25 mouse cellular contexts compared by ENCODE assay signal in genomic region chr19:28235096-28235495, GRCm38 (mm10).
A peak's percentile ranks its signal among the peaks of the same experiment; 100 is the strongest.
DNase-seq lines count a peak whose midpoint lies in the region; ATAC-seq and TF ChIP-seq lines count a peak whose summit lies in the region.
"Had no signal": no experiment of that assay in that cellular context is flagged by ENCODE, and none has a peak within 500 bp of the region (broad histone marks: within the 10 kb centered on the region; RNA-seq: fewer than 3 reads in every experiment).

No protein-coding gene starts in this region.

- TF ChIP-seq EP300 in heart, adult 2 months (IDR thresholded peaks at IDR 0.05; ENCODE audit: insufficient read depth, low read depth, low read length) = no peak
- TF ChIP-seq EP300 in liver, postnatal 0 days (IDR thresholded peaks at IDR 0.05; ENCODE audit: low read depth) = no peak

- no peak for TF ChIP-seq POLR2A in heart, adult 2 months (IDR thresholded peaks at IDR 0.05; ENCODE audit: insufficient read depth, low read depth, low read length)

- H3K27ac ChIP-seq in hindbrain, postnatal 0 days = no peak overlapping the region
- no peak overlapping the region for H3K27ac ChIP-seq in hindbrain, embryonic 13.5 days
- 0 out of 2 replicates have a peak overlapping the region, but pooled peaks have one; percentile 47 for H3K27ac ChIP-seq in ES-E14 (ENCODE audit: insufficient read depth, low read depth, low read length, poor library complexity, severe bottlenecking)
- H3K27ac ChIP-seq in forebrain, postnatal 0 days (ENCODE audit: low read depth, low read length) = no peak overlapping the region
- H3K27ac ChIP-seq in heart, adult 2 months = no peak overlapping the region
- no peak overlapping the region for H3K27ac ChIP-seq in liver, postnatal 0 days (ENCODE audit: low read depth)
- H3K27ac ChIP-seq: embryonic facial prominence, embryonic 12.5 days; heart, embryonic 10.5 days; hindbrain, embryonic 14.5 days; intestine, embryonic 15.5 days; left cerebral cortex, adult 2 months; limb, embryonic 12.5 days; liver, embryonic 13.5 days; lung, embryonic 15.5 days; macrophage; midbrain, embryonic 10.5 days had no signal

- H3K4me1 ChIP-seq in hindbrain, postnatal 0 days (ENCODE audit: insufficient read depth, low read length) = no peaks in the 10 kb centered on the region
- no peaks in the 10 kb centered on the region for H3K4me1 ChIP-seq in hindbrain, embryonic 13.5 days (replicated peaks)
- H3K4me1 ChIP-seq in ES-E14 (ENCODE audit: control insufficient read depth in 2 of 2, insufficient read depth in 2 of 2, low read length in 2 of 2, poor library complexity in 1 of 2) = no peaks in the 10 kb centered on the region
- no peaks in the 10 kb centered on the region for H3K4me1 ChIP-seq in forebrain, postnatal 0 days (ENCODE audit: insufficient read depth)
- H3K4me1 ChIP-seq in heart, adult 2 months (ENCODE audit: control insufficient read depth, insufficient read depth, low read length) = no peaks in the 10 kb centered on the region
- no peaks in the 10 kb centered on the region for H3K4me1 ChIP-seq in liver, postnatal 0 days (ENCODE audit: insufficient read depth)
- H3K4me1 ChIP-seq: embryonic facial prominence, embryonic 12.5 days; heart, embryonic 10.5 days; intestine, embryonic 15.5 days; limb, embryonic 12.5 days; liver, embryonic 13.5 days; lung, embryonic 15.5 days; midbrain, embryonic 10.5 days had no signal

- no peaks in the 10 kb centered on the region for H3K36me3 ChIP-seq in hindbrain, postnatal 0 days (ENCODE audit: insufficient read depth, low read length)
- H3K36me3 ChIP-seq in hindbrain, embryonic 13.5 days = no peaks in the 10 kb centered on the region
- no peaks in the 10 kb centered on the region for H3K36me3 ChIP-seq in ES-E14 (ENCODE audit: control insufficient read depth, insufficient read depth, low read length, poor library complexity, severe bottlenecking)
- H3K36me3 ChIP-seq in forebrain, postnatal 0 days (ENCODE audit: insufficient read depth) = no peaks in the 10 kb centered on the region
- no peaks in the 10 kb centered on the region for H3K36me3 ChIP-seq in heart, adult 2 months (ENCODE audit: control insufficient read depth, insufficient read depth, low read length)
- no peaks in the 10 kb centered on the region for H3K36me3 ChIP-seq in liver, postnatal 0 days (replicated peaks; ENCODE audit: insufficient read depth, low read length)
- H3K36me3 ChIP-seq: embryonic facial prominence, embryonic 12.5 days; heart, embryonic 10.5 days; intestine, embryonic 15.5 days; limb, embryonic 12.5 days; liver, embryonic 13.5 days; lung, embryonic 15.5 days; midbrain, embryonic 10.5 days had no signal

- WGBS in hindbrain, postnatal 0 days = 70% methylated on average over 9 of the region's 9 CpGs
- 85% methylated on average over 9 of the region's 9 CpGs for WGBS in hindbrain, embryonic 13.5 days
- WGBS in forebrain, postnatal 0 days = 57% methylated on average over 9 of the region's 9 CpGs
- 89% methylated on average over 9 of the region's 9 CpGs for WGBS in heart, adult 2 months
- 89% methylated on average over 9 of the region's 9 CpGs for WGBS in liver, postnatal 0 days (ENCODE audit: insufficient replicate concordance)

- in situ Hi-C loops in ES-E14 (cut with MboI; ENCODE audit: low sequenced_read_pairs in 2 of 2, unreplicated experiment in 2 of 2) = no loop called here

- ATAC-seq in hindbrain, postnatal 0 days = no peak
- no peak for ATAC-seq in hindbrain, embryonic 13.5 days (ENCODE audit: low FRiP score)
- ATAC-seq in forebrain, postnatal 0 days = peak; percentile 47; the same call in 1 of the 2 replicates
- ATAC-seq in liver, postnatal 0 days = no peak

- no peaks in the 10 kb centered on the region for H3K27me3 ChIP-seq in hindbrain, postnatal 0 days (ENCODE audit: insufficient read depth, low read length)
- H3K27me3 ChIP-seq in hindbrain, embryonic 13.5 days = no peaks in the 10 kb centered on the region
- no peaks in the 10 kb centered on the region for H3K27me3 ChIP-seq in forebrain, postnatal 0 days (ENCODE audit: insufficient read depth, low read length)
- H3K27me3 ChIP-seq in heart, adult 2 months (ENCODE audit: control insufficient read depth, insufficient read depth, low read length) = no peaks in the 10 kb centered on the region
- H3K27me3 ChIP-seq in liver, postnatal 0 days (ENCODE audit: insufficient read depth, low read length) = no peaks in the 10 kb centered on the region
- H3K27me3 ChIP-seq: embryonic facial prominence, embryonic 12.5 days; intestine, embryonic 15.5 days; limb, embryonic 12.5 days; liver, embryonic 13.5 days; lung, embryonic 15.5 days had no signal

- H3K9me3 ChIP-seq in hindbrain, postnatal 0 days (ENCODE audit: low read length) = no peaks in the 10 kb centered on the region
- H3K9me3 ChIP-seq in hindbrain, embryonic 13.5 days = no peaks in the 10 kb centered on the region
- no peaks in the 10 kb centered on the region for H3K9me3 ChIP-seq in ES-E14 (ENCODE audit: control insufficient read depth, insufficient read depth, low read depth, low read length)
- no peaks in the 10 kb centered on the region for H3K9me3 ChIP-seq in forebrain, postnatal 0 days (ENCODE audit: low read length)
- no peaks in the 10 kb centered on the region for H3K9me3 ChIP-seq in liver, postnatal 0 days (ENCODE audit: low read length)
- H3K9me3 ChIP-seq: embryonic facial prominence, embryonic 12.5 days; heart, embryonic 10.5 days; intestine, embryonic 15.5 days; limb, embryonic 12.5 days; liver, embryonic 13.5 days; lung, embryonic 15.5 days; midbrain, embryonic 10.5 days had no signal

- no peak overlapping the region for H3K9ac ChIP-seq in hindbrain, postnatal 0 days (replicated peaks; ENCODE audit: low read length)
- no peak overlapping the region for H3K9ac ChIP-seq in hindbrain, embryonic 13.5 days
- no peak overlapping the region for H3K9ac ChIP-seq in ES-E14 (ENCODE audit: insufficient read depth, low read depth, low read length, poor library complexity, severe bottlenecking)
- H3K9ac ChIP-seq in forebrain, postnatal 0 days = no peak overlapping the region
- H3K9ac ChIP-seq in heart, adult 2 months (ENCODE audit: low read depth, low read length) = no peak overlapping the region
- no peak overlapping the region for H3K9ac ChIP-seq in liver, postnatal 0 days (replicated peaks)
- H3K9ac ChIP-seq: embryonic facial prominence, embryonic 12.5 days; hindbrain, embryonic 14.5 days; intestine, embryonic 15.5 days; limb, embryonic 12.5 days; liver, embryonic 13.5 days; lung, embryonic 15.5 days had no signal

- peak; percentile 43 for DNase-seq in hindbrain, postnatal 0 days (ENCODE audit: low spot score)
- no peak for DNase-seq in ES-E14 (ENCODE audit: low read depth, low spot score)
- DNase-seq in brain, adult 2 months (ENCODE audit: low read depth, low spot score) = peak; percentile 49
- DNase-seq in forebrain, postnatal 0 days = peak; percentile 64
- no peak for DNase-seq in frontal cortex, adult 2 months (ENCODE audit: extremely low spot score in 1 of 2, low spot score in 1 of 2)
- no peak for DNase-seq in heart, adult 2 months
- no peak for DNase-seq in liver, postnatal 0 days
- DNase-seq: adrenal gland, adult 2 months; cerebellum, adult 11-12 months; gastrocnemius, postnatal 25 days; heart, postnatal 10 days; liver, embryonic 13.5 days; retina, postnatal 1 day; thymus, postnatal 36 days had no signal

- H3K4me2 ChIP-seq in hindbrain, postnatal 0 days (ENCODE audit: low read depth, low read length) = no peak overlapping the region
- H3K4me2 ChIP-seq in hindbrain, embryonic 13.5 days = no peak overlapping the region
- no peak overlapping the region for H3K4me2 ChIP-seq in forebrain, postnatal 0 days (ENCODE audit: low read depth)
- no peak overlapping the region for H3K4me2 ChIP-seq in liver, postnatal 0 days (ENCODE audit: low read depth, low read length)
- H3K4me2 ChIP-seq: embryonic facial prominence, embryonic 12.5 days; hindbrain, embryonic 14.5 days; intestine, embryonic 15.5 days; limb, embryonic 12.5 days; liver, embryonic 13.5 days; lung, embryonic 15.5 days had no signal

- no peak overlapping the region for H3K4me3 ChIP-seq in hindbrain, postnatal 0 days (ENCODE audit: low read length)
- H3K4me3 ChIP-seq in hindbrain, embryonic 13.5 days = no peak overlapping the region
- no peak overlapping the region for H3K4me3 ChIP-seq in ES-E14 (ENCODE audit: insufficient read depth in 1 of 2, low read depth in 1 of 2, low read length in 2 of 2, poor library complexity in 1 of 2, severe bottlenecking in 1 of 2)
- no peak overlapping the region for H3K4me3 ChIP-seq in forebrain, postnatal 0 days (ENCODE audit: low read depth, low read length)
- no peak overlapping the region for H3K4me3 ChIP-seq in heart, adult 2 months
- H3K4me3 ChIP-seq in liver, postnatal 0 days (ENCODE audit: low read depth, low read length) = no peak overlapping the region
- H3K4me3 ChIP-seq: embryonic facial prominence, embryonic 12.5 days; erythroblast, embryonic 14.5 days; heart, embryonic 10.5 days; intestine, embryonic 15.5 days; left cerebral cortex, adult 2 months; limb, embryonic 12.5 days; liver, embryonic 13.5 days; lung, embryonic 15.5 days; midbrain, embryonic 10.5 days had no signal

- TF ChIP-seq CTCF in hindbrain, postnatal 0 days (IDR thresholded peaks at IDR 0.05; ENCODE audit: low read depth) = no peak
- TF ChIP-seq CTCF in forebrain, postnatal 0 days (IDR thresholded peaks at IDR 0.05; ENCODE audit: low read depth) = no peak
- TF ChIP-seq CTCF in heart, adult 2 months (IDR thresholded peaks at IDR 0.05) = no peak
- TF ChIP-seq CTCF in liver, postnatal 0 days (IDR thresholded peaks at IDR 0.05; ENCODE audit: low read depth) = no peak

- intact Hi-C loops in heart, adult 2 months (cut with DNase I) = no loop called here

- H3K79me2 ChIP-seq in heart, adult 2 months (replicated peaks; ENCODE audit: control insufficient read depth, insufficient read depth, low read length) = no peaks in the 10 kb centered on the region

TF ChIP-seq in ES-E14, 5 proteins besides CTCF, POLR2A, EP300 and RAD21:
- TF ChIP-seq CHD2 (IDR thresholded peaks at IDR 0.05; ENCODE audit: low read depth, low read length) (no peak), MAFK (IDR thresholded peaks at IDR 0.05; ENCODE audit: insufficient read depth, low read depth, low read length) (no peak)

Comparison
In these comparisons a context has a peak if more than half of its experiments do, and no peak if none do; other contexts are left out.
1. DNase-seq: peak in hindbrain, postnatal 0 days (single experiment), brain, adult 2 months (single experiment) and forebrain, postnatal 0 days (single experiment); none in ES-E14 (single experiment), frontal cortex, adult 2 months (0 of 2), heart, adult 2 months (0 of 2) and liver, postnatal 0 days (single experiment).